Mouse (Mus musculus) gonadal fat pad, adult 2 months (tissue): Measurements from ENCODE around the gene Omd. TPM values are rescaled to one million over a fixed set of nuclear protein-coding genes. Genes with fewer than 3 reads are reported as not detected.
"Not testable (repeated sequence)": the region's sequence is repeated elsewhere in the genome, so short reads cannot be mapped to it uniquely, and the experiment has no call there.

Experiments
- DNase-seq: peaks from one replicate; pipeline ENCODE4 v3.0.0-alpha.2; 2012; ENCODE audit warnings: low read depth
- polyA plus RNA-seq: library from polyadenylated mRNA; depleted of rRNA; stranded (reverse); fragments of >200 nt; gene quantifications from 2 replicates; pipeline ENCODE4 v1.2.3, GENCODE M21; 2012; rRNA removed

The Omd gene
- 0.93 and 1.2 TPM in 2 replicates for polyA plus RNA-seq

DNA sequence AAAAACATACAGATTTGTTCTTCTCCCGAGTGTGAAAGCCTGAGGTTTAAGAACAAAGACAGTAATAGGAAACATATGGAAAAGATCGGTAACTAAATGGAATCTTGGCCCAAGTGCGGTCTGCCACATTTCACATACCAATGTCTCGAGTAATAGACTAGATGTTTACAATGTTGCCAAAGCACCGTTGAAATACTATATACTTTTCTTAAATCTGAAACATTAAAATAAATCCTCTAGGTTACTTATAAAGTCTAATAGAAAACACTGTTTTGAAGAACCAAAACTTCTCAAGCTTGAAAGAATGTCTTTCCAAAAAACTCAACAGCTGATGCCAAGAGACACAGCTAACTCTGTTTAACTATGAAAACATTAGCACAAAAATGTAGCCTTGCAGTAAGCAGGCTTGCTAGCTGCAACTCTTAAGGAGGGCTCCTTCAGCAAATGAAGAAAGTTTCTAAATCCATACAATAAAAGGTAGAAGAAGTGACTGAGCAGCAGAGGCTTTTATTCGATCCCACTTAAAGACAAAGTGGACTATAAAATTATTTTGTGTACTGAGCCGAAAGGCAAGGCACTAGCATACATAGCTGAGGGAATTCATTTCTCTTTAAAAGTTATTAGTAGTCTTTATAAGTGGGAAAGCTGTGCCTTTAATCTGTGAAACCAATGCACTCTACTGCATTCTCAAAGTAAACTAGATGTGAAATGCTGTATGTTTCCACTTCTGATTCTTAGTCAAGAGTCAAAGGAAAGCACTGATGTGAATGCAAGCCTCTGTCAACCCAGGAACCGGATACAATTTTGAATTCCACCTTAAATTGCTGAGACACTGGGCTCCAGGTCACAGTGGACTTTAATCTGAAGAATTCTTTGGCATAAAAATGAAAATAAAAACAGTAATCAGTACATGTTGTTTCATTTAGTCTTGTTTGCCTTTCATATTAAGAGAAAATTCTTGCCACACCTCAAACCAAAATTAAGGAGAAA is at the start of gene Omd:
Omd (plus strand) TSS at position 922 of the 990 bp plus-strand sequence.
- DNase-seq: no peak

DNA sequence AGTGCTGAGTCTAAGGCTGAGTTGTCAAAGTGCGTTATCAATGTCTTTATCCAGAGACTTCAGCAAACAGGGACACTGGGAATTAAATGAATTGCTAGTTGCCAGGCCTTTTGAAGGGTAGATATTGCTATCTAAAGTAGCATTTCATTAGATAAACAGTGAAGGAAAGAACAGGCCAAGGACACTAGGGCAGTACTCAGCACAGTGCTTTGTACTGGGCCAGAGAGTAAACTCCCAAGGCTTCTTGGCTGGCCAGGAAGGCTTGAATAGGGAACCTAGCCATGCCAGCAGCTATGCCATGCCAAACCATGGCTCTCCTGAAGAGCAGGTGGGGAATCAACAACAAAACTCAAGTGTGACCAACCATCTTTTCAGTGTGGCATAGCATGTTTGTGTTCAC is 45.3 kb upstream of the Omd start:
- no peak for DNase-seq

DNA sequence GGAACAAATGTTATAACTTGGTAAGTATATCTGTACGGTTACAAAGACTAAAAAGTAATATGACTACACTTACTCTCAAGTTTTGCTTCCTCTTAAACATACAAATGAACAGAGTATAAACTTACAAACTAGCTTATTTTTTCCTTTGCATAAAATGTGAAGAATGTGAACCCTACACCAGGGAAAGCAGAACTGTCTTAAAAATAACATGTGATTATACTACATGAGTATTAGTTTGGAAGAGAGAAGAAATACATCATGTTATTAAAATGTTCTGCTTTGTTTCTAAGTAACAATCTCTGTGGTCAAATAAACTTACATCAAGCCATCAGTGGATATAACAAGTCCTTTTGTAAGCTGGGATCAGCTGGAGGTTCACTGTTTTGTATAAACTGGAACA is 43.6 kb upstream of the Omd start:
- DNase-seq: no peak

DNA sequence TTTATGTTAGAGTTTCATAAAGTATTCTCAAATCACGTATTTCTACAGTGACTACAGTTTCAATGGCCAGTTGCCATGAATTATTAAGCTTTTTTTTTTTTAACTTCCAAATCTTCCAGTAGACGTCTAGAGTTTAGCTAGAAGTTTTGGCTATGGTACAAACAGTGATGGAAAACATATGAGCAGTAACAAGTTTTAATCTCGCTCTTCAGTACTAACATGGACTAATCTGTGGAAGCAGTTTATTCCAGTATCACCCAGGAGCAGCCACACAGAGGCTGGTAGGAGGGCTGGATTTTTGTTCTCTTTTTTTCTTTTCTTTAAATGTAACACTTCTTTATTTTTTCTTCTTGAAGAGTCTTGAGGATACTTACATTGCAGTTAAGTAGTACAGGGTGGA is 38.0 kb upstream of the Omd start, which contains the start of gene Aspn:
Aspn (plus strand) TSS at position 165 of the 400 bp plus-strand sequence.
- no peak for DNase-seq

DNA sequence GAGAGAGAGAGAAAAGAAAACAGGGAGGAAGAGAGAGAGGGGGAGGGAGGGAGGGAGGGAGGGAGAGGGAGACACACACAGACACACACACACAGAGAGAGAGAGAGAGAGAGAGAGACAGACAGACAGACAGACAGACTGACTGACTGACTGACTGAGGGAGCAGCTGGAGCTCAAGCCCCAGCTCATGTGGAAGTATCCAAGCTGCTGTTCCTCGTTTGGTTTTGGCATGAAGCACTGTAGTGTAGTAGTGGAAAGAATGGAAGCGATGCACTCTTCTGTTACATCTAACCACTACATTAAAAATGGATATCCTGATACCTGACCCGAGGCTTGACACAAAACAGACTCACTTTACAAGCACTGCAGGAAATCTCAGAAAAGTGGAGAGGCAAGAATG is 36.6 kb upstream of the Omd start:
- DNase-seq: no peak

DNA sequence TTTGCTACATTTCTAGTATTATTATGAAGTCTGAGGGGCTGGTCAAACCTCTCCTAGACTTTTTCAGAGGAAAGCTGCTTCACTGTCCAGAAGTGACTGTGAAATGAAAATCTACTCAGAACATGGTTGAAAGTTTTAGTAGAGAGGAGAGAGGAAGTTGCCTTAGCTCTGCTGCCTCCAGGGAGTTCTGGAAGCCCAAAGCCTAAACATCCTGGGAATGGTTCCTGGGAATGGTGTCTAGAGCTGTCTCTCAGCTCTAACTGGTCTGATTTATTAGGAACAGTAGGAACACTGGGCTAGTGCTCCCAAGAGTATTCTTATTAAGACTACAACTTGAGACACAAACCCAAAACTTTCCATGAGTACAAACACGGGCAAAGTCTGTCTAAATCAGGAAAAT is 35.7 kb upstream of the Omd start:
- no peak for DNase-seq

DNA sequence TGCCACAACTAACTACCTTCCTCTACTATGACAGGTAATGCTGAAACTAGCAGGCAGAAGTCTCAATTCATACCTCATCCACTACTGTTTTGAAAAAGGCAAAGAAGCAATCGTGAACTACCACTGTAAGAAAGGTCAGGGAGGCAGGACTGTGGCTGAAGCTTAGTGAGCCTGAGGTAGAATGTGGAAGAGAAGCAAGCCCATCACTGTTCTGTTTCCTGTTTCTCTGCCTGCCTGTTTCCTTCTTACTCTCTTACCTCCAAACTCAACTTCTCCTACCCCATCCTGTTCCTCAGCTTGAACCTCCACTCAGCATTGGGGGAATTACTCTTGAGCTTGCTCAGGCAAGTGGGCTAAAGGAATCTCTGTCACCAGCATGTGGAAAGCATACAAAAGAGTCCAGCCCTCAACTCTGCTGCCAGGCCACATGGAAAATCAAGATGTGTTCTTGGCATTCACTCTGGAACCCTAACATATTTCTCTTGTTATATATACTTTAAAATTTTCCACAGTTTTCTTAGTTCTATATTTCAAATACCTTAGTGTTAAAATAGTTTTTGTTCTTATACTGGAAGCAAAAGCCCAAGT is 34.6 kb upstream of the Omd start:
- DNase-seq: no peak

DNA sequence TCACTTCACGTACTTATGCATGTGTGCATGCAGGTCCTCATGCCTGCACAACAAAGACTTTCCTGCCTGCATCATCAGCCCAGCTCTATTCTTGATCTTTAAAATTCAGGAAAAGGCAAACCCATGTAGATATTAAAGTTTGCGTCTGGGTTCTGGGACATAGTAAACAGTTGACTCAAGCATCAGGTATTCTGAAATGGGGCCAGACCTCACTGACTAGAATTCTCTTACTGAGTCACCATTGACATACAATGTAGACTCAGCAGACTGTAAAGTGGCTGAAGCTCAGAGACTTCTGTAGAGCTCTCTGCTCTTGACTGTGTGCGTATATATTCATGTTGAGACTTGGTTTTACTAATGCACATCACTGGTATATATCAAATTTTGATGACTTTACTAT is 32.6 kb upstream of the Omd start:
- no peak for DNase-seq

DNA sequence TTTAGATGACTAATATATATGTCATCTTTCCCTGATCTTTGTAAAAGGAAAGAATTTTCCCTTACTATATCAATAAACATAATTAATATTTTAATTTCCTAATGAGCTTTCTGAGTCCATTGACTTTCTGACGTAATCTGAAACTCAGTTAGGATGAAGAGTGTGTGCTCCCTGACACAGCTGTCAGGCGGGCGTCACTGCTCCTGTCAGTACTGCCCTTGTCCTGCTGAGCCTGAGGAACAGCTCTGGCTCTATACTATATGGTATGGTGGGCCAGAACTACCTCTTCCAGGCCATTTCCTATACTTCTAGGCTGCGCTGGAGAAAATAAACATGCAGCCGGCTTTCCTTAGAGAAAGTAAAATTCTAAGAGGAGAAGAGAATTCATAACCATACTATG is 27.7 kb upstream of the Omd start:
- no peak for DNase-seq

DNA sequence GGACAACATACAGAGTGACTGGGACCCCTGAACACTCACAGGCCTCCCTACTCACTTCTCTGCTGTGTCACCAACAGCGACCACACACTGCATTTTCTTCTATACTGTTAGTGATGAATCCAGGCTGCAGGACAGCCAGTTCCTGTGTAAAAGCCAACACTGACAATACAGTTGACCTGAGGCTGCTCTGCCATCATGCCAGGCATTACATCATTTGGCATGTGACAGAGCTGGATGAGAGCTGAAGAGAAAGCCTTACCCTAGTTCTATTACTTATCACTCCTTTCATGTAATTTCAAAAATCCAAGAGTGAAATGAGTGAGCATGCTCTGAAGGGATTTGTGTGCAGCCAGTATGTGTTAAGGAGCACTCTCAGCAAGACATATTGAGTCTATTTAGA is 26.1 kb upstream of the Omd start:
- peak; percentile 30 for DNase-seq

DNA sequence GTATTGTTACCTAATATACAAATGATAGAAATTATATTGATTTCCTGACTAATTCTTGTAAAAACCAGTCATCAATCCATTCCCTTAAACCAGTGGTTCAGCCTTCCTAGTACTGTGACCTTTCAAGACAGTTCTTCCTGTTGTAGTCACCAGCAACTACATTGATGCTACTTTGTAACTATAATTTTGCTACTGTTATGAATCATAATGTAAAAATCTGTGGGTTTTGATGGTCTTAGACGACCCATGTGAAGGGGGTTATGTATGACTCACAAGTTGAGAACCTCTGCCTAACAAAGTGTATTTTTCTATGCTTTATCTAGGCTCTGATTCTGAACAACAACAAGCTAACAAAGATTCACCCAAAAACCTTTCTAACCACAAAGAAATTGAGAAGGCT is 25.3 kb upstream of the Omd start:
- no peak for DNase-seq

DNA sequence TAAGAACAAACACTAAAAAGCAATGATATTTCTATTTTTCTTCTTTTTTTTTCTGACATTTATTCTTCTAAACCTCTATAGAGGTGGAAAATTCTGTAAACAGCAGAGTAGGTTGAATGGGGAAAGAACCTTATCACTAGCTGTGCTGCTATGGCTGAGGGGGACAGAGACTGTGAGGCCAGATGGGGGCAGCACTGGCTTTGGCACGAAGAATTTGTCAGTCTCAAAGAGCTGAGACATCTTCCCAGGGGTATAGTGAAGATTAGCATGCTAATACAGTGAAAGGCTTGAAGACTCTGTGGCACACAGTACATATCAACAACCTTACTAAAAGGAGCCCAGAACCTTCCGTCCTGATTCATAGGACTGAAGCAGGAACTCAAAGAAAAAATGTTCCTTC is 23.1 kb upstream of the Omd start:
- DNase-seq: no peak

DNA sequence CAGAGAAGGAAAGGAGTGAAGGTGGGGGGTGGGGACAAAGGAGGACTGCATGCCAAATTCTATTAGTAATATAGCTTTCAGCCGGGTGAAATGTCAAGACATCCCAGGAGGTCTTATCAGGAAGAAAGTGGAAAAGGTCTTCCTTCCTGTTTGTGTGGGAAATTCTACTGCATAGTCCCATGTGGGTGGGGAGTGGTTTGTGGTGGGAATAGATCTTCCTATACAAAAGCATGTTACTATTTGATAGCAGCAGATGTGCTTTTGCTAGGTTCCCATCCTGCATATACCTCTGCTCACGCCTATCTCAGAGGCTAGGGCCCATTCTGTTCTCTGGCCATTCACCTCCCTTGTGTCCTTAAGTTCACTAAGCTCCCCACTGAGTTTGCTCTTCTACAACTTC is 21.4 kb upstream of the Omd start:
- DNase-seq: no peak

DNA sequence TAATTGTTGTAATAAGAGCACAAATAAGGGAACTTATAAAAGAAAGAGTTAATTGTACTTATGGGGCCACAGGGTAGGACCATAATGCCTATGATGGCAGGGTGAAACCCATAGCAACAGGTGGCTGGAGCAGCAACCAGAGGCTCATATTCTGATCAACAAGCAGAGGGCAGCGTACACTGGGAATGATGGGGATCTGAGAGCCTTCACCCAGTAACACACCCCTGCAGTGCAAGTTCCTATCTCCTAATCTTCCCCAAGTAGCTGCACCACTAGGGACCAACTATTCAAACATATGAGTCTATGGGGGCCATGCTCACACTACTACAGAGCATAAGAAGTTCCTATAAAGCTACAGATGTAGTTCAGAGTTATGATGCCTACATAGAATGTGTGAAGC is 17.9 kb upstream of the Omd start:
- DNase-seq: no peak

DNA sequence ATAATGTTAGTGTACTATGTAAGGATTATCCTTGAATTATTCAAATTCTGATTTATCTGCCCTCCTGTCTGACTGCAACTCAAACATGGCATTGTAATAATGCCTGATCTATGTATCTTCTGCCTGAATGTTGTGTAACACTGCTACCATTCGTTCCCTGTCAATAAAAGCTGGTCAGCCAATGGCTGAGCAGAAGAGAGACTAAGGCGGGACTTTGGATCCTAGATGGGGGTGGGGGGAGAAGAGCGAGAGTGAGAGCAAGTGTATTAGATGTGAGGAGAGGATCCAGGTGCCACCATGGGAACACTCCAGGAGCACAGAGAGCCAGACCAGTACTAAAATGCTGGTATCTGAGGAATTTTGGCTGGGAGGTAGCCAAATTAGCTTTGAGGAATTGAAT is 11.9 kb upstream of the Omd start:
- DNase-seq: no peak

DNA sequence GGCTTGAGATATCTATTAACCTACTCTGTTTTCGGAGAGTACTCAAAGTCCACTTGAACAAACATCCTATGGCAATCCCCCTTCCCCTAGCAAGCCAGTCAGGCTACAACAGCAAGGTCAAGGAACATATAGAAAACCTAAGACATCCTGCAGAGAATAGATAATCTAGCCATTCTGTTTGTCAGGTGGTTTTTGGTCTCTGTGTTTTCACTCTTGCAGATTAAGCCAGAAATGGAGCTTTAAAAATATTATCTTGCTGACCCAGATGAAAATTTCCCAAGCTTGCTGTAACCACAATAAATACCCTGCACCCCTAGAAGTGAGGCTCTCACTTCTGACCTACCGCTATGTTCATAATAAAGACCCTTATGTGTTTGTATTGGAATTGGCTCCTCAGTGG is 10.8 kb upstream of the Omd start:
- no peak for DNase-seq

DNA sequence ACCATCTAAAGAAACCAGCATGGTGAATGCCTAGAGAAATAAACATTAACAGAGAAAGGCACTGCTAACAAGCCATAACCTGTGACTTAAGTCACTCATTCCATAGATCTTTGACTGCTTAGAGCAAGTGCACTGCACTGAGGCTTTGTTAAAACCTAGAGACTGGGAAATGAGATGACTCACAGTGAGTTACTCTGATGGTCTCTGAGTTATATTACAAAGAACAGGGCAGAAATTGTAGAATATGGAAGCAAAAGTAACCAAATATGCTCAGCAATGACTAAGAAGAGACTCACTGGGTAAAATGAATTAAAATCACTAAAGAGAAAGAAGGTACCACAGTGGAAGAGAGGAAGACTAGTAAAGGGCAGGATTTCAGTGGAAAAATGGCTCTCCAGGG is 1.6 kb downstream of the Omd start:
- DNase-seq: no peak

DNA sequence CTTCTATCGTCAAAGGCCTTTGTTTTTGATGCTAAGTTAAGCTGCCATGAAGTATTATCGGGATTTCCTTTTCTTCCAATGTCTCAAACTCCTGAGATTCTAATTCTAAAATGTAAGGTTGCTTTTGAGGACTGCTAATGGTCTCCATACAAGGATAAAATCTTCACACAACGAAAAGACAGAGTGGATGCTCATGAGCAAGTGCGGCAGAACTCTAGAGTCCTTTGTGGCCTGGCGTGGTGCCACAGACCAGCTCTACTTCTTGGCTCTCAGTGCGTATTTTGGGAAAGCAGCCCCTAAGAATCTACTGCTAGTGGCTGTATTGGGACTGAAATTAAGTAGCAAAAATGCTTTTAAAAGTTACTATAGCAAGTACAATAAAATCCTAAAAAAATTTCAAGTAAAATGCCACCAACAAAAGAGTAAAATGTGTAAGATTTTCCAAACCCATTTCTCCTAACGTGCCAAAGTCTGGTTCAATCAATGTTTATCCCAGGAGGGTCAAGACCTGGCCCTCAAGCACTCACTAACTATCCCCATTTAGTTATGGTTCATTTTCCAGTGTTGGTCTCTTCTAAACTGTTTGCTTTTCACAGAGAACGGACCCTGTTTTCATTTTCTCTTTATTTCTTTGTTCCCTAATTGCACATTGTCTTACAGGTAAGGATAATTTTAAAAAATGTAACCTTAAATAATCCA is 2.2 kb downstream of the Omd start:
- DNase-seq: no peak

DNA sequence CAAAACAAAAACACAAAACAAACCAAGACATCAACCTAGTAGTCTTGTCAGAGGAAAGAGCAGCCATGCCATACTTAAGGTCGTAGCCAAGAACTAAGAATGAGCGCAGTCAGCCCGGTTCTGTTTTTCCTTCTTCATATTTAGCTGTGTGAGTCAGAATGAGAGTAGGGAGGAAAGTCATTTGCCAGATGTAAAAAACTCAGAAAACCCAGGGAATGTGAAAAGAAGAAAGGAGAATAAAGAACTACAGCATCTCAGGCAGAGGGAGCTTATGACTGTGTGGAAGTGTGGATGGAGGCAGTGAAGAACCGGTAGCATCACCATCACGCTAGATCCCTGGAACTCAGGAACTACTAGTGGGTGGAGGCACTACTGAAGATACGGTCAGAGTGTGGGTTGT is 3.8 kb downstream of the Omd start:
- DNase-seq: no peak

DNA sequence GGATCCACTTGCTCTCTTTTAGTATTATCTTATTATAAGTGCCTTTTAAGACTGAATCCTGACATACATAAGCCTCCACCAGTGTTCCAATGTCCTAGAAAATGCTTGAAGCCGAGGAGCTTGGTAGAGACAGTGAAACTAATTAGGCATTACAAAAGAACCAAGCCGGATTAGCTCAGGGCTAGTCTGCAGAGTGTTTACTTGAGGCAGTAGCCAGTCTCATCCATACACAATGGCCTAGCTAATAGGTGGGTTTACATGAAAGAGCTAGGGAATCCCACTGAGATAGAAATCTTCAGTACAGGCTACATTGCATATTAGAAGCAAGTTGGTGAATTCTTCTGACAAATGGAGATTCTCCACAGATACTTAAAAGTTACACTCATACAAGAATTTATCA is 20.3 kb downstream of the Omd start:
- not testable (repeated sequence) for DNase-seq

DNA sequence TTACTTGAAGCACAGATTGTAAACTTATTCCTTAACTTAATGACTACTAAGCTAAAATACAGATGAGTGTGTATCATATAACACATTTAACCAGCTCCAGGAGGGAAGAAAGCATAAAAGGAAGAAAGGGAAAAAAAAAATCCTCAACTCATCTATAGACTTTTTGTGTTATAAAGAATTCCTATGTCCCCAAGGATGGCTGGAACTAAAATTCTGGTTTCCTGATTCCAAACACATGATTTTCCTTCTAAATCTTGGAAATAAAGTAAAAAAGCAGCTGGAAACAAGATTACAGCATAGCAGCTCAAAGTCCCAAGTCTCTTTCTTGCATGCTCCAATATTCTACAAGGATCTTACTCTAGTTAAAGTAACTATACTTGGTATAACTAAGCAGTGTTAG is 21.3 kb downstream of the Omd start:
- DNase-seq: no peak

DNA sequence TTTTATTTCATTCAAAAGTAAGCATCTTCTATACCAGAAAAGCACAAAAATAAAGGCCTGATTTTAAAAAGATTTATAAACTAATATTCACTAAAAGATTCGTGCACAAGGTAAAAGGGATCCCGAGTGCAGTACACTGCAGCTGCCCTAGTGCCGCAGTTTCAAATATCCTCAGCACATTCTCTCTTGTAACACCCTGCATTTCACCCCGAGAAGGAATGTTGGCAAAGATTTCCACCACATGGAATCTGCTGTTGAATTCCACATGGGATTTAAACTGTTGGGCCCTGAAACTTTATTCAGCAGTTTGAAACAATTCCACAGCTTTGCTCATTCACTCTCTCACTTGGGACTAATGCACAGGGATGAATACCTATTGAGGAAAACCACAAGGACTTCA is 25.5 kb downstream of the Omd start, which contains the start of gene Ogn:
Ogn (plus strand) TSS at position 333 of the 400 bp plus-strand sequence.
- DNase-seq: no peak
